Mouse (Mus musculus): ENCODE data around the gene Sept10.

The Sept10 gene

GRCm38 (mm10) chr10:59221473-59222270, at the start of gene Sept10, which contains the start of gene Sowahc:
Sept10 (minus strand) TSS chr10:59221847.
Sowahc (plus strand) TSS chr10:59221953.
- peak; percentile 98 for DNase-seq (ENCODE audit: low spot score)

GRCm38 (mm10) chr10:59268754-59269153, 47.1 kb upstream of the Sept10 start:
- DNase-seq (ENCODE audit: low spot score): no peak

GRCm38 (mm10) chr10:59268109-59268508, 46.5 kb upstream of the Sept10 start:
- DNase-seq (ENCODE audit: low spot score): no peak

- no peak for DNase-seq (ENCODE audit: low spot score)
Observed at GRCm38 (mm10) chr10:59267275-59267674, 45.6 kb upstream of the Sept10 start.

- peak; percentile 38 for DNase-seq (ENCODE audit: low spot score)
Observed at GRCm38 (mm10) chr10:59266097-59266496, 44.5 kb upstream of the Sept10 start.

- no peak for DNase-seq (ENCODE audit: low spot score)
Observed at GRCm38 (mm10) chr10:59265674-59266073, 44.0 kb upstream of the Sept10 start.

GRCm38 (mm10) chr10:59265067-59265466, 43.4 kb upstream of the Sept10 start:
- no peak for DNase-seq (ENCODE audit: low spot score)

- no peak for DNase-seq (ENCODE audit: low spot score)
Observed at GRCm38 (mm10) chr10:59262979-59263378, 41.3 kb upstream of the Sept10 start.

- no peak for DNase-seq (ENCODE audit: low spot score)
Observed at GRCm38 (mm10) chr10:59262021-59262420, 40.4 kb upstream of the Sept10 start.

- DNase-seq (ENCODE audit: low spot score): no peak
Observed at GRCm38 (mm10) chr10:59261603-59262002, 40.0 kb upstream of the Sept10 start.

- DNase-seq (ENCODE audit: low spot score): no peak
Observed at GRCm38 (mm10) chr10:59259572-59259971, 37.9 kb upstream of the Sept10 start.

GRCm38 (mm10) chr10:59256533-59256932, 34.9 kb upstream of the Sept10 start:
- DNase-seq (ENCODE audit: low spot score): no peak

GRCm38 (mm10) chr10:59253541-59254079, 32.0 kb upstream of the Sept10 start:
- DNase-seq (ENCODE audit: low spot score): no peak

GRCm38 (mm10) chr10:59252396-59252795, 30.7 kb upstream of the Sept10 start:
- no peak for DNase-seq (ENCODE audit: low spot score)

- no peak for DNase-seq (ENCODE audit: low spot score)
Observed at GRCm38 (mm10) chr10:59251980-59252379, 30.3 kb upstream of the Sept10 start.

- DNase-seq (ENCODE audit: low spot score): no peak
Observed at GRCm38 (mm10) chr10:59250679-59251078, 29.0 kb upstream of the Sept10 start.

- no peak for DNase-seq (ENCODE audit: low spot score)
Observed at GRCm38 (mm10) chr10:59249531-59249930, 27.9 kb upstream of the Sept10 start.

GRCm38 (mm10) chr10:59241141-59241541, 19.5 kb upstream of the Sept10 start:
- DNase-seq (ENCODE audit: low spot score): peak; percentile 18

GRCm38 (mm10) chr10:59237757-59238156, 16.1 kb upstream of the Sept10 start:
- no peak for DNase-seq (ENCODE audit: low spot score)

GRCm38 (mm10) chr10:59236486-59236885, 14.8 kb upstream of the Sept10 start:
- no peak for DNase-seq (ENCODE audit: low spot score)

GRCm38 (mm10) chr10:59235847-59236246, 14.2 kb upstream of the Sept10 start:
- no peak for DNase-seq (ENCODE audit: low spot score)

- DNase-seq (ENCODE audit: low spot score): no peak
Observed at GRCm38 (mm10) chr10:59235227-59235626, 13.6 kb upstream of the Sept10 start.

GRCm38 (mm10) chr10:59229205-59229820, 7.7 kb upstream of the Sept10 start:
- DNase-seq (ENCODE audit: low spot score): no peak

Measured in ovary, postnatal 36 days (tissue).